Mouse (Mus musculus) splenic B cell, adult 2 months (primary cell): ENCODE measurements at regions not wholly inside any gene's neighbourhood (a gene's known extent, or its start where the extent isn't known, plus 50 kb on each side); places are given as distances from the start of the nearest gene placed in this dataset.

Experiments used
- DNase-seq: peaks from one replicate; pipeline ENCODE4 v3.0.0-alpha.2; 2011; ENCODE audit warnings: low read depth, low spot score
- H3K27me3 ChIP-seq: 2 replicates; pipeline ENCODE4 v1.6.1; 2012; ENCODE audit warnings: mild to moderate bottlenecking, low read length, moderate library complexity, mixed read lengths; ENCODE audit not compliant: control insufficient read depth, poor library complexity, insufficient read depth, severe bottlenecking
- H3K36me3 ChIP-seq: 2 replicates; pipeline ENCODE4 v1.6.1; 2012; ENCODE audit warnings: mild to moderate bottlenecking, low read length, moderate library complexity, mixed read lengths; ENCODE audit not compliant: control insufficient read depth, poor library complexity, insufficient read depth, severe bottlenecking

GRCm38 (mm10) chr4:105898054-105898847 is 108.6 kb downstream of the Gm12728 start:
- DNase-seq: no peak
- Histone ChIP-seq H3K36me3 (no peaks in the 10 kb centered on the region), H3K27me3 (no peaks in the 10 kb centered on the region)

GRCm38 (mm10) chr4:105904896-105905295 is 115.2 kb downstream of the Gm12728 start:
- Histone ChIP-seq H3K36me3 (no peaks in the 10 kb centered on the region), H3K27me3 (no peaks in the 10 kb centered on the region)
- no peak for DNase-seq

GRCm38 (mm10) chr4:105906411-105906810 is 116.7 kb downstream of the Gm12728 start:
- no peak for DNase-seq
- H3K27me3 ChIP-seq: no peaks in the 10 kb centered on the region
- H3K36me3 ChIP-seq: no peaks in the 10 kb centered on the region

- no peaks in the 10 kb centered on the region for H3K36me3 ChIP-seq
- no peaks in the 10 kb centered on the region for H3K27me3 ChIP-seq
- DNase-seq: no peak
These were observed 117.9 kb downstream of the Gm12728 start for GRCm38 (mm10) chr4:105907611-105908010.

- no peaks in the 10 kb centered on the region for H3K36me3 ChIP-seq
- DNase-seq: no peak
- H3K27me3 ChIP-seq: no peaks in the 10 kb centered on the region
These were observed 118.6 kb downstream of the Gm12728 start for GRCm38 (mm10) chr4:105908281-105908680.

- DNase-seq: no peak
- no peaks in the 10 kb centered on the region for H3K27me3 ChIP-seq
- no peaks in the 10 kb centered on the region for H3K36me3 ChIP-seq
These were observed 119.6 kb downstream of the Gm12728 start for GRCm38 (mm10) chr4:105909272-105909671.

GRCm38 (mm10) chr4:105910666-105911065 is 121.0 kb downstream of the Gm12728 start:
- H3K27me3 ChIP-seq: no peaks in the 10 kb centered on the region
- DNase-seq: no peak
- no peaks in the 10 kb centered on the region for H3K36me3 ChIP-seq

- DNase-seq: no peak
- H3K36me3 ChIP-seq: no peaks in the 10 kb centered on the region
- H3K27me3 ChIP-seq: no peaks in the 10 kb centered on the region
These were observed 122.0 kb downstream of the Gm12728 start for GRCm38 (mm10) chr4:105911678-105912077.

- no peak for DNase-seq
- H3K27me3 ChIP-seq: no peaks in the 10 kb centered on the region
These were observed 122.6 kb downstream of the Gm12728 start for GRCm38 (mm10) chr4:105912296-105912695.

GRCm38 (mm10) chr4:105914996-105915395 is 125.3 kb downstream of the Gm12728 start:
- Histone ChIP-seq H3K36me3 (no peaks in the 10 kb centered on the region), H3K27me3 (no peaks in the 10 kb centered on the region)
- peak; percentile 25 for DNase-seq

More at GRCm38 (mm10) chr4:105912296-105912695, 122.6 kb downstream of the Gm12728 start:
- no peaks in the 10 kb centered on the region for H3K36me3 ChIP-seq

GRCm38 (mm10) chr4:105916229-105916628 is 126.6 kb downstream of the Gm12728 start:
- no peaks in the 10 kb centered on the region for H3K36me3 ChIP-seq
- H3K27me3 ChIP-seq: no peaks in the 10 kb centered on the region
- no peak for DNase-seq

- no peak for DNase-seq
- no peaks in the 10 kb centered on the region for H3K36me3 ChIP-seq
- H3K27me3 ChIP-seq: no peaks in the 10 kb centered on the region
These were observed 135.2 kb downstream of the Gm12728 start for GRCm38 (mm10) chr4:105924781-105925382.

- H3K27me3 ChIP-seq: no peaks in the 10 kb centered on the region
- no peak for DNase-seq
- H3K36me3 ChIP-seq: no peaks in the 10 kb centered on the region
These were observed 135.8 kb downstream of the Gm12728 start for GRCm38 (mm10) chr4:105925506-105925905.

GRCm38 (mm10) chr4:105929658-105930057 is 140.0 kb downstream of the Gm12728 start:
- Histone ChIP-seq H3K27me3 (no peaks in the 10 kb centered on the region), H3K36me3 (no peaks in the 10 kb centered on the region)
- no peak for DNase-seq

GRCm38 (mm10) chr4:105934971-105935370 is 145.3 kb downstream of the Gm12728 start:
- Histone ChIP-seq H3K36me3 (no peaks in the 10 kb centered on the region), H3K27me3 (no peaks in the 10 kb centered on the region)
- DNase-seq: no peak
